Mouse (Mus musculus) stomach, postnatal 0 days (tissue): ENCODE results near the gene Ms4a6b. TPM values are rescaled to one million over a fixed set of nuclear protein-coding genes. Genes with fewer than 3 reads are reported as not detected.
"Not testable (repeated sequence)": the region's sequence is repeated elsewhere in the genome, so short reads cannot be mapped to it uniquely, and the experiment has no call there.

Experiments
- ATAC-seq: fragments of 200-750 bp; cut with Nextera tagmentation; 2 replicates; pipeline ENCODE4 v1.8.0; 2017; ENCODE audit not compliant: low FRiP score, low TSS enrichment
- DNase-seq: peaks from one replicate; pipeline ENCODE4 v3.0.0-alpha.2; 2016; ENCODE audit warnings: low spot score
- H3K27ac ChIP-seq: fragments of 300-500 bp; sonication (generic); replicated peaks from 2 replicates; pipeline ENCODE4 v1.5.1; 2014; ENCODE audit warnings: mild to moderate bottlenecking, control low read depth
- H3K27me3 ChIP-seq: fragments of 300-500 bp; sonication (generic); 2 replicates; pipeline ENCODE4 v1.6.1; 2014; ENCODE audit warnings: low read length; ENCODE audit not compliant: control insufficient read depth, insufficient read depth
- H3K36me3 ChIP-seq: fragments of 300-500 bp; sonication (generic); 2 replicates; pipeline ENCODE4 v1.6.1; 2014; ENCODE audit warnings: low read length, mixed read lengths; ENCODE audit not compliant: control insufficient read depth, insufficient read depth
- H3K4me1 ChIP-seq: fragments of 300-500 bp; sonication (generic); replicated peaks from 2 replicates; pipeline ENCODE4 v1.6.1; 2014; ENCODE audit warnings: antibody characterized with exemption; ENCODE audit not compliant: control insufficient read depth, insufficient read depth
- H3K4me2 ChIP-seq: fragments of 300-500 bp; sonication (generic); replicated peaks from 2 replicates; pipeline ENCODE4 v1.6.1; 2014; ENCODE audit warnings: low read depth, mild to moderate bottlenecking, control low read depth, moderate library complexity
- H3K4me3 ChIP-seq: fragments of 300-500 bp; sonication (generic); 2 replicates; pipeline ENCODE4 v1.5.1; 2014; ENCODE audit warnings: low read depth, low read length, control low read depth
- H3K9ac ChIP-seq: fragments of 300-500 bp; sonication (generic); 2 replicates; pipeline ENCODE4 v1.6.1; 2014; ENCODE audit warnings: mild to moderate bottlenecking, low read length, control low read depth, mixed read lengths
- H3K9me3 ChIP-seq: fragments of 300-500 bp; sonication (generic); 2 replicates; pipeline ENCODE4 v1.6.1; 2016; ENCODE audit warnings: low read length; ENCODE audit not compliant: control insufficient read depth
- CTCF ChIP-seq: IDR thresholded peaks from 2 replicates; pipeline ENCODE4 v1.5.1; 2016; ENCODE audit warnings: antibody characterized with exemption, low read depth, mild to moderate bottlenecking, moderate library complexity
- EP300 ChIP-seq: optimal IDR thresholded peaks from 2 replicates; pipeline ENCODE3; 2016; ENCODE audit warnings: antibody characterized with exemption
- WGBS: fragments of 180-500 bp; shearing (Covaris S2); extraction: QIAGEN DNeasy Blood & Tissue Kit; methylation state at CpG from one replicate; pipeline ENCODE4 v1.1.7; 2014; 5-methylcytosine and 5-hydroxymethylcytosine counted together
- polyA plus RNA-seq: library from polyadenylated mRNA; unstranded; fragments of >200 nt; fragmentation: Nextera tagmentation; extraction: Ambion mirVana; gene quantifications from 2 replicates; pipeline ENCODE4 v1.2.1, GENCODE M21; 2015

Ms4a6b gene
- 6.6 and 6.9 TPM in 2 replicates for polyA plus RNA-seq

DNA sequence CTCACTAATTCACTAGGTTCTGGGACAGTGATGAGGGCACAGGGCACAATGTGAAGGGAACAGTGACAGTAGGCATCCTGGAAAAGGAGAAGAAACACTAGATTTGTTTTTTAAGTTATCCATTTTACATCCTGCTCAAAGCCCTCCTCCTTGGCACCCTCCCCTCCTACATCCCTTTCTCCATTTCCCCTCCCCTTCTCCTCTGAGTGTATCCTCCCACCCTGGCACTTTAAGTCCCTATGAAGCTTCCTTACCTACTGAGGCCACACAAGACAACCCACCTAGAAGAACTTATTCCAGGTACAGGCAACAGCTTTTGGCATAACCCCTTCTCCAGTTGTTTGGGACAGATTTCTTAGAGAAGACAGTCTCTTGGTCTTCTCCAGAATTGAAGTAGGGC is at the start of gene Ms4a6b:
Gene Ms4a6b (plus strand): TSS at position 267 of the 400 bp plus-strand sequence.
- ATAC-seq (no peak), DNase-seq (no peak)
- TF ChIP-seq CTCF, result no peak
- TF ChIP-seq EP300, result no peak
- Histone ChIP-seq H3K4me2 (no peak within 1 kb of the TSS), H3K36me3 (no peaks in the 10 kb centered on the region), H3K27ac (no peak within 1 kb of the TSS), H3K27me3 (no peaks in the 10 kb centered on the region), H3K9me3 (no peaks in the 10 kb centered on the region), H3K4me3 (no peak within 1 kb of the TSS), H3K4me1 (no peaks in the 10 kb centered on the region), H3K9ac (no peak within 1 kb of the TSS)

DNA sequence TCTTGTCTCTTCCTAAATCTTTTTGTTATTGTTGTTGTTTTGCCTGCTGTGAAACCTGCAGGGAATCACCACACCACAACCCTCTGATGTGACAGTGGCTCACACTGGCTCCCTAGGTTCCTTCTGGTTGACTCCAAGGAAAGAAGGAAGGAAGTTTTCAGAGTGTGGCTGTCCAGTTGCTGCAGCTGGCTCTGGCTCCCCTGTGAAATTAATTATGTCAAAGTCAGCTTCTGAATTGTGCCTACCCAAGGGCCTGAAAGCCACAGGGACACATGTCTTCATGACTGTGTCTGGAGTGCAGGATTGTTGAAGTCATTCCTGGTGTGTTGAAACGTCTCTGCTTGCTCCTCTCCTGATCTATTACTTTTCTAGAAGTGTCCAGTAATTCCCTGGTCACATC is 48.0 kb upstream of the Ms4a6b start:
- not testable (repeated sequence) for H3K9me3 ChIP-seq, H3K4me2 ChIP-seq, DNase-seq, H3K4me1 ChIP-seq, H3K27me3 ChIP-seq, H3K36me3 ChIP-seq, ATAC-seq, H3K27ac ChIP-seq, H3K4me3 ChIP-seq, H3K9ac ChIP-seq
- 70% methylated on average over 1 of the region's 1 CpGs for WGBS

DNA sequence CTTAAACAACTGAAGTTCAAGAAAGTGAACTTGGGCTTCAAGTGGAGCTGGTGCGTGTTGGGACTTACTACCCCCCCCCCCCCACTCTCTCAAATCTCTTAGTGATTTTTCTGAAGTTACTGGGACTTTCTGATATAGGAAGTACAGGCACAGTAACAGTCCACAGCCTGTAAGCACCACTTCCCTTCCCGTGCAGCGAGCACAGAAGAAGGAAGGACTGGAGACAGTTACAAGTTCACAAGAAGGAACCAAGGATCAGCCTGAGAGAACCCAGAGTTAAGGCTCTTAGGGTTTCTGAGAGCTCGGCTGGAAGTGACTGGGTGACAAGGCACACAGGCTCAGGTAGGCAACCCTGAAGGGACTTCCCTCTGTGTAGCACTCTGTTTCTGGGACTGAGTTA is 47.1 kb upstream of the Ms4a6b start, which contains the start of gene Ms4a6c:
Gene Ms4a6c (plus strand): TSS at position 152 of the 400 bp plus-strand sequence.
- not testable (repeated sequence) for H3K36me3 ChIP-seq, H3K9me3 ChIP-seq, H3K27ac ChIP-seq, H3K4me3 ChIP-seq, H3K4me1 ChIP-seq, ATAC-seq, H3K4me2 ChIP-seq, H3K27me3 ChIP-seq, DNase-seq, H3K9ac ChIP-seq
- WGBS, result 81% methylated on average over 4 of the region's 4 CpGs

DNA sequence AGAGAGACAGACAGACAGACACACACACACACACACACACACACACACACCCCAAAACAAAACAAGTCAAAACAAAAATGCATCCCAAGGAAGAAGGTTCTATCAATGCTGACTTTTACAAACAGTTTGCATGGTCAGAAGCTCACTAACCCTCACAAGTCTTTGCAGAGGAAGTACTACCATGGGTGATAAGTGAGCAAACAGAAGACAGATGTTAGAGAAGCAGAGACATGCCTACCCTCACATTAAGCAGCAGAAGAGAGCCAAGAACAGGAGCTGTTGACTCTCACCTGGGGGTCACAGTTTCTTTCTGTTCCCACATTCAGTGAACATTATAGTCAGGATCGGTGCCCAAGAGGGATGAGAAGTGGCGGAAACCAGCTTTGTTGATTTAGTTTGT is 36.6 kb upstream of the Ms4a6b start:
- no peaks in the 10 kb centered on the region for H3K36me3 ChIP-seq
- H3K4me1 ChIP-seq, result no peaks in the 10 kb centered on the region
- DNase-seq (no peak), ATAC-seq (no peak)
- WGBS, result 85% methylated on average over 2 of the region's 2 CpGs
- no peak overlapping the region for H3K4me3 ChIP-seq
- TF ChIP-seq EP300 (no peak), CTCF (no peak)
- no peaks in the 10 kb centered on the region for H3K27me3 ChIP-seq
- no peak overlapping the region for H3K4me2 ChIP-seq
- no peak overlapping the region for H3K27ac ChIP-seq
- no peaks in the 10 kb centered on the region for H3K9me3 ChIP-seq
- H3K9ac ChIP-seq, result no peak overlapping the region

DNA sequence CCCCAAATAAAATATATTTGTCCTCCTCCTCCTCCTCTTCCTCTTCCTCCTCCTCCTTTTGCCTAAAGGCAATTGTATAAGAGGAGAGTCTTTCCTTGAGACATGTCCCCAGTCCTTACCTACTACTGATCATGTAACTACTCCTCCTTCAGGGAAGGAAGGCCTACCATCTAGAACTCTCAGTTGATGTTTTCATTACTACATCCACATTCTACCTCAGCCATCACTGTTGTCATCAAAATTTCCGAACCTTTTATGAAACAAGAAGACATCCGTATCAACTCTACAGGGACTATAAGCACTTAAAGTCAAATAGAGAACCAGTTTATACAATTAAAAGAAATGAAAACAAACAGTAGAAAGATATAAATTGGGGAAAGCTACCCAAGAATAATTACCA is 33.6 kb upstream of the Ms4a6b start:
- Histone ChIP-seq H3K27me3 (no peaks in the 10 kb centered on the region), H3K36me3 (no peaks in the 10 kb centered on the region), H3K9ac (no peak overlapping the region), H3K9me3 (no peaks in the 10 kb centered on the region), H3K4me1 (no peaks in the 10 kb centered on the region), H3K4me2 (no peak overlapping the region), H3K27ac (no peak overlapping the region), H3K4me3 (no peak overlapping the region)
- no peak for DNase-seq
- ATAC-seq, result no peak
- WGBS, result 83% methylated on average over 2 of the region's 2 CpGs
- TF ChIP-seq EP300 (no peak), CTCF (no peak)

DNA sequence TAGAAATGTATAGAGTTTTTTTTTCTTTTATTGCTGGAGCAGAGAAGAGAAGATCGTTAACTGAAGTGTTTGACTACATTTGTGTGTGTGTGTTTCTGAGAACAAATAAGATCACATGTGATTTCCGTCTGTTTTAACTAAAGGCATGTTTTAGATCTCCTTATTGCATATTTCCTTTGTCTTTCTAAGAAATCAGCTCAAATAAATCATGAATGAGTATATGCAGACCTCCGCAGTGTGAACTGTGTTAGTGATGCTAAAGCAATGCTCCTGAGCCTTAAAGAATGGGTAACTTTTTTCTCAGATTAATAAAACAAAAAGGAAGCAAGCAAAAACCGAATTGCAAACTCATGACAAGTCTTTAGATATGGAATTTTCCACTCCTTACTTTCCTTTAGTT is 32.4 kb upstream of the Ms4a6b start:
- no peak for TF ChIP-seq EP300
- no peak for TF ChIP-seq CTCF
- no peaks in the 10 kb centered on the region for H3K27me3 ChIP-seq
- 49% methylated on average over 4 of the region's 4 CpGs for WGBS
- no peak overlapping the region for H3K4me3 ChIP-seq
- no peak overlapping the region for H3K4me2 ChIP-seq
- no peaks in the 10 kb centered on the region for H3K36me3 ChIP-seq
- H3K9me3 ChIP-seq, result no peaks in the 10 kb centered on the region
- no peaks in the 10 kb centered on the region for H3K4me1 ChIP-seq
- no peak overlapping the region for H3K27ac ChIP-seq
- DNase-seq, result no peak
- H3K9ac ChIP-seq, result no peak overlapping the region
- ATAC-seq, result no peak
